Mouse (Mus musculus) G1E (cell line): Measurements from ENCODE around the gene Igtp.
"Not testable (repeated sequence)": the region's sequence is repeated elsewhere in the genome, so short reads cannot be mapped to it uniquely, and the experiment has no call there.

Experiments used
- CTCF ChIP-seq: IDR thresholded peaks from 2 replicates; pipeline ENCODE4 v1.5.1; 2012; ENCODE audit warnings: low read depth, low read length, inconsistent platforms, mixed read lengths
- GATA1 ChIP-seq: IDR thresholded peaks from 2 replicates; pipeline ENCODE4 v1.6.1; 2012; ENCODE audit warnings: borderline replicate concordance, low read length, inconsistent platforms, mixed read lengths
- TAL1 ChIP-seq: conservative IDR thresholded peaks from 2 replicates; pipeline ENCODE4 v1.6.1; 2012; ENCODE audit warnings: low read depth, low read length, inconsistent platforms, mixed read lengths

DNA sequence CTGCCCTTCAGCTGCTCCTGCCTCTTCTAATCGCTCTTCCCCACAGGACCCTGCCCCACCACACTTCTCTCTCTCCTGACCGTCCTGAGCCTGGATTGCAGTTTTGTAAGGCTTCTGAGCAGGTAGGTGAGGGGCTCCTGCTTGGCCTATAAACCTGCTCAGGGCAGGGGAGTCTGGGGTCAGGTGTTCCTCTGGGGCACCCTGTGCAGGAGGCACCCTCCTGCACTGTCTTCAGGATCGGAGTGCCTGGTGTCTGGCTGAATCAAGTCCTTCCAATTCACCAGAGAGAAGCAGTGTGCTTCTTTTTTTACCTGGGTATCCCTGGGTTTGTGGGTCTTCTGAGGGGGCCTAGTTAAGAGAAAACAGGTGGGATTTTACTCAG, 15.7 kb downstream of the Igtp start:
- not testable (repeated sequence) for TF ChIP-seq CTCF, TAL1, GATA1
